Mouse (Mus musculus): ENCODE measurements around the gene Ucp1.
A peak's percentile ranks its signal among the peaks of the same experiment; 100 is the strongest.

Ucp1 gene

DNA sequence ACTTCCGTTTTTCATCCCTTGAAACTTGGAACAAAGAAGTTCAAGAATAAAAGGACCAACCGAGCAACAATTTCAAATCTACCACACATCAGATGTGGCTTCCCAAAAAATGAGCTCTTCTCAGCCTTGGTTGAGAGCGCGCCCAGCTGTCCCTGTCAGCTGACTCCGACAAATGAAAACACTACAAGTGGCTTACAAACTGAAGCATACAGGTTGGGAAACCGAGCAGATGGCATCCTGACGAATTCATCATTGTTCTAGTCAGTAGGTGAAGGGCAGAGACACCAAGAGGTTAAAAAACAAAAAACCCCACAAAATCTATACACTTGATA, 41.4 kb downstream of the Ucp1 start:
- no peak for DNase-seq (ENCODE audit: extremely low spot score, low spot score)

GRCm38 (mm10) chr8:83331899-83332697, 41.9 kb downstream of the Ucp1 start, which contains the start of gene Elmod2:
Elmod2 (minus strand) TSS chr8:83332486.
- peak; percentile 92 for DNase-seq (ENCODE audit: extremely low spot score, low spot score)

DNA sequence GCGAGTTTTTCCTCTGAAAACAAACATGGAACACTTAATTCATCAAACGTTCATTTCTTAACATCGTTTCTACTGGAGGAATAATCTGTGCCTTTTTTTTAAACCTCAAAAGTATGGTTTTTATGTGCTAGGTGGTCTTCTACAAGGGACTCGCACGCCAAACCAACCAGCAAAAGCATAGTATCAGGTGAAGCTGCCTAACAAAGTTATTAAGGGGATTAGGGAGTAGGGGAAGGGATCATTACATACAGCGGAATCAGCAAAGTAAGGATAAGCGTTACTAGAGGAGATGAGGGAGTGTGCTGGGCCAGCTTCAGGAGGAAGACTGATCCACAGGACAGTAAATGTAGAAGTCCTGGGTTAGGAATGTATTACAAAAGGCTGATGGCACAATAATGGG, 42.7 kb downstream of the Ucp1 start:
- no peak for DNase-seq (ENCODE audit: extremely low spot score, low spot score)

GRCm38 (mm10) chr8:83342076-83342475, 51.9 kb downstream of the Ucp1 start:
- no peak for DNase-seq (ENCODE audit: extremely low spot score, low spot score)

DNA sequence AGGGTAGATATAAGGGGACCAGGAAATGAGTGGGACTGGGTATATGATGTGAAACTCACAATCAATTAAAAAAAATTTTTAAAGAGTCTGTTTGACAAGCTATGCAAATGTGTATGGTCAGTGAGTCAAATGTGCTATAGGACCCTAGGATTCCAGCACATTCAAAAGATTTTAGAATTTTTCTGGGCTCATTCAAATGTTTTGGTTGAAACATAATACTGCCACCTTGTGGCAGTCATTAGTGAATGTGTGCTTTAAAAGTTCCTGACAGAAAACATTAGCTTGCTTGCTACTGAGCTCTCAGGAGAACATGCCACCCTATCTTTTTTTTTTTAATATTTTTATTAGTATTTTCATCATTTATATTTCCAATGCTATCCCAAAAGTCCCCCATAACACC, 52.5 kb downstream of the Ucp1 start:
- DNase-seq (ENCODE audit: extremely low spot score, low spot score): no peak
